Mouse (Mus musculus) spleen, adult 2 months (tissue): Measurements from ENCODE around the gene Raly.

ENCODE experiments used
- CTCF ChIP-seq: fragments of 200-500 bp; IDR thresholded peaks from 2 replicates; pipeline ENCODE4 v1.5.1; 2011; ENCODE audit warnings: mild to moderate bottlenecking, inconsistent platforms; ENCODE audit not compliant: insufficient read depth, insufficient read length, insufficient replicate concordance; ENCODE audit errors: extremely low read depth
- POLR2A ChIP-seq: fragments of 200-500 bp; IDR thresholded peaks from 2 replicates; pipeline ENCODE4 v1.6.1; 2011; ENCODE audit warnings: low read depth, low read length, inconsistent platforms

DNA sequence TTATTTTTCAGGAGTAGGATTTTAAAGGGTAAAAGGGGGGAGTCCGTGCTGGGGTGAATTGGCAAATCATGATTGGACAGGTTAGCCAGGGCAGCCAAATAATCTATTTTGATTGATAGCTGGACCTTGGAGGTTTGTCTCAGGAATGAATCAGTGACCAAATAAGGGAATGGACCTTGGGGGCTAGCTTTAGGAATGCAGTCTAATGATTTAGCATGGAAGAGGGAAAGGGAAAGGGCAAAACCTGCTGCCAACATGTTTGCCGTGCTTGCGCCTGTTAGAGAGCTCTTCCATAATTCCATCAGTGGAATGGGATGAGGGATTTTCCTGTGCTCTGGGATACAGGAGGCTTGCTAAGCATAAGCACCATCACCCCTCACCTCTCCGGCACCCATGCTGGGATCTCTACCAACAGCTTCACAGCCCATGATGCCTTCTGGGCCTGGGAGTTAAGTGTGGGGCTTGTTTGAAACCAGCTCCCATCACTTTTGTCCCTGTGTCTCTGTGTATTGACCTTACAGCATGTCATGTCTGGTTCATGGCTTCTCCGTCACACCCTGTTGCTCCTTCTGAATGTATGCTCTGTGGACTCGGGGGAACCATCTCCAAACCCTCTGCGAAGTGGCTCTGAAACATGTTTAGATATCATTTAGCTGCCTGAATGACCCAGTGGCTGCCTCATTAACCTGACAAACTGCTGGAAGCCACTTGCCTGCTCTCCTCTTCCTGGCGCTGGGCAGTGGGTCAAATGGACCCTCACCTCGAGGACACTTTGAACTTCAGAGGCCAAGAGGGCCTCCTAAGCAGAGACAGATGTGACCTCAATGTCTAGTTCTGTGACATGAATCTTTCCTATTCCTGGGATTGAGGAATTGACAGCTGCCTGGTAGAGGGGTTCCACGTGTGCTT, 47.7 kb upstream of the Raly start:
- no peak for TF ChIP-seq POLR2A
- no peak for TF ChIP-seq CTCF
